Mouse (Mus musculus) cerebellum, postnatal 4 days (tissue): ENCODE measurements around the gene Rcan3.

Experiments used
- DNase-seq, 2 experiments: peaks; one replicate each; pipeline ENCODE4 v3.0.0; 2022; ENCODE audit warnings: low spot score in 2 of 2, mixed read lengths in 1 of 2

Rcan3 gene

DNA sequence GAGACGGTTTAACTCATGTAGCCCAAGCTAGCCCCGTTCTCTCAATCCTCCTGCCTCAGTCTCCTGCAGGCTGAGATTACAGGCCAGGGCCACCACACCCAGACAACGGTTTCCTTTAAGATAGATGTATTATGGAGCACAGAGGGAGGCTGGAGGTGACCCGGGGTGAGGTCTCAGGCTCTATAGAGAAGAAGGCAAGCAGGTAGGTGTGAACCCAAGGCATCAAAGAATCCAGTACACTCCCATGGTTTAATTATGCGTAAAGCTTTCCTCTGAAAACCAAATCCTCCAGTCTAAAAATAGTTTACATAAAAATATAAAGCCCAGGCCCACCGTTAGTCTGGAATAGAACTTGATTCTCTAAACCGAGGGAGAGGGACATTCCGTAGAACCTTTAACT is 20.2 kb downstream of the Rcan3 start:
- no peak for DNase-seq

DNA sequence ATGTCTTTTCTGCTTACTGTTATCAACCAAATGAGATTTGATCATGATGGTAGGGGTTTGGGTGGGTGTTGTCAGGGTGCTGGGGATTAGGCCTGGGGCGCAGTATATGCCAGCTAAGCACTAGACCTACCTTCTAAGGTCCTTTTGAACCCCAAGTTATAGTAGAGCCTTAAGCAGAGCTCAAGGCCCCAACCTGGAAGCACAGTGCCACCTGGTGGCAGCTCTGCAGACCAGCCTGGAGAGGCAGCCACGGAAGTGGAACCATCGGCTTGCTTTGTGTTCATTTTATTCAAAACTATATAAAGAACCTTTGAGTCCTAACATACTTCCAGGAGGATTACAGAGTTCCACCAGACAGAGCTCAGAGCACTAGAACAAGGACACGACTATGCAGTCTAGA is 22.0 kb downstream of the Rcan3 start:
- peak in 1 of 2 experiments; percentile 46 for DNase-seq

DNA sequence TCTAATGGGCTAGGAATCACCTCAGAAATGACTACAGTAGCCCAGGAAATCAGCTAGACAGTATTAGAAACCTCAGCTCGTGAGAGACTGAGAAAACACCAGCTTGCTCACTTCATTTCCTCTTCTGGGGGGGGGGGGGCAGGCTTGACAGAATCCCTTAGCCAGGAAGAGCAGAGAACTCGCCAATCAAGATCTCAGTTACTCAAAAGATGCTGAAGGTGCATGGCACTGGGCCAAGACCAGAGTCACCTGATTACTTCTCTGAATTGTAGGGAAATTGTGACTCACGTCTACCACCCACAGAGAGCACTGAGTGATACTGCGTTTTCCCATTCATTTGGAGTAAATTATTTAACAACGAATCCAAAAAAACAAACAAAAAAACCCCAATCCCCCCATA is 27.5 kb downstream of the Rcan3 start:
- DNase-seq, result no peak

DNA sequence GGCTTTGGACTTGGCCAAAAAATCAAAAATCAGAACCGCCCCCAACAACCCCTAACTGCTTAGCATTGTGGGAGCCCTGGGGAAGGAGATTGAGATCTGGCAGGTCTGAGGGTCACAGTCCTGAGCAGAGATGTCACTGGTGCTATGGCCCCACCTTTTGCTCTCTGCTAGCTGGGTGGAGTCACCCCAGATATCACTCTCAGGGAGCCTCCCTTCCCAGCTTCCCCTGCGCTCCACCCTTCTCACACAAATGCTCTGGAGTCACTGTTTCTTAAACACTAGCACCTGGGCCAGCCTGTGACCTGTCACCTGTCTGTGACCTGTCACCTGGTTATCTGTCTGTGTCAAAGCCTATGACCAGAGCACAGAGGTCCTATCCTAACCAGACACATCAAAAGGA is 28.7 kb downstream of the Rcan3 start:
- DNase-seq, result no peak

DNA sequence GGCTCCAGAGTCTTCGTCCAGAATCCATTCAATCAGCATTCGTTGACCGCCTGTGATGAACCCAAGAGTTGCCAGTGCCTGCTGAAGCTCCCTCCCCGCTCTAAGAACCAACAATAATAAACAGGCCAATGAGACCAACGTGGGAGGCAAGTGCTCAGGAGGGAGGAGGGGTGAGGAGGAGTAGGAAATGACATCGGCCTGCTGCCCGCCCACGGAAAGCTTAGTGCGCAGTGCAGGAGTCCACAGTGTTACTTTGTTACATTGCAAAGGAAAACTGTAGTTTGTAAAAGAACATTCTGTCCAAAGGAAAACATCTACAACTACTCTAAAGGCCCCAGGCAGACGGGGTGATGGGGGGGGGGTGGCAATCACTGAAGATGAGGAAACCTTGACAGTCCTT is 29.6 kb downstream of the Rcan3 start:
- no peak for DNase-seq

DNA sequence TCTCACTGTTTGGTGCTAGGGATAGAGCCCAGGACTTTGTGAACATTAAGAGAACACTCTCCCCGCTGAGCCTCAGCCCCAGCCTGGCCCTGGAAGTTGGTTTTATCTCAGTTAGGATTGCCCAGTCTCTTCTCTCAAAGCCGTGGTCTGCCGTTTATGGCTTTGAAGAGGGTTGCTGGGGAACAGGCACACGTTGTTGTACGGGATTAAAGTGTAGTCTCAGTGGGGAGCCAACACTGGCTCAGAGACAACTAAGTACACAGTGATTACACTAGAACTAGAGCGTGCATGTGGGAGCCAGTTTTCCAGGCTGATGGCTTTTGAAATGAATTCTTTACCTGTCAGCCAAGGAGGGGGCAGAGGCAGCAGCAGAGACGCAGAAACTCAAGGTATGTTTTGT is 31.8 kb downstream of the Rcan3 start:
- DNase-seq, result no peak

DNA sequence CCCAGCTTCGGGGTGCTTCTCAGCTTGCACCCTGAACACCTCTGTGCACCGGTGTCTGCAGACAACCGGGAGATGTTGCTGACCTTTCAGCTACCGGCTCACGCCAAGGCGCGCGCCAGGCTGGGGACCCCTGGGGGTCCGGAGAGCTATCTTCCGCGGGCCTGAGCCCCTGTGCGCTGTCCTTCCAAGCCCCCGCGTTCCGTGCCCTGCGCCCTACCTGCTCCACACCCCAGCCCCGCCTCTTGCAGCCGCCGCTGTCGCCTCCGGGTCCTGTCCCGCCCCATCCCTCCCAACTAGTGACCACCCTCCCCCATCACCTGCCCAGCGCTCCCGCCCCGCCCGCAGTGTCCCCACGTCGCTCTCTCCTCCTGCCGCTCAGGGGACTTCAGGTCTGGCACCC is 35.7 kb downstream of the Rcan3 start, which contains the start of gene Ncmap:
TSS of gene Ncmap (minus strand) at position 237 of the 400 bp plus-strand sequence.
- no peak for DNase-seq

DNA sequence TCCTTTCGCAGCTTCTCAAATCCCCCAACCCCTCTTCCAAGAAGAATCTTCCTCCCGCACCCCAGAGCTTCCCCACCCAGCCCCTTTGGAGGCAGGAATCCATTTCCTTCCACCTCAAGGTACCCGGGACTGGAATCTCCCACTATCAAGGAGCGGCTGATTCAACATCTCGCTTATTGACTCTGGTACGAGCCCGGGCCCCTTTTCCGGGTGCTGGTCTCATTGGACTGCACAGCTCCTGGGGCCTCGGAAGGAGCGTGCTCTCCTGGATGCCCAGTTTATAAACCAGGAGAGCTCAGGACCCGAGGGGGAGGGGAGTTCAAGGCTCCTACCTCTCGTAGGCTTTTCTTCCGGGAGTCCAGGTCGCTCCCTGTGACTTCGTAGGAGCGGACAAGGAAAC is 36.1 kb downstream of the Rcan3 start:
- no peak for DNase-seq

DNA sequence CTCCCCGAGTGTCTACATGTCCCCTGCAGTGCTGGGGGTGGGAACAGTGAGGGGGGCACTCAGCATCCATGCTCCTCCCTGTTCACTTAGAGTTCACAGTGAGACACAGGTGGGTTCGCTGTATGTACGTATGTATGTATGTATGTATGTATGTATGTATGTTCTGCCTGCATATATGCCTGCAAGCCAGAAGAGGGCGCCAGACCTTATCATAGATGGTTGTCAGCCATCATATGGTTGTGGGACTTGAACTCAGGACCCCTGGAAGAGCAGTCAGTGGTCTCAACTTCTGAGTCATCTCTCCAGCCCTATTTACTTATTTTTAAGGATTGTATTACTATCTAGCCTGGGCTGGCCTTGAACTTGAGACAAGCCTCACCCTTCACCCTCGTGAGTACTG is 37.4 kb downstream of the Rcan3 start:
- no peak for DNase-seq

DNA sequence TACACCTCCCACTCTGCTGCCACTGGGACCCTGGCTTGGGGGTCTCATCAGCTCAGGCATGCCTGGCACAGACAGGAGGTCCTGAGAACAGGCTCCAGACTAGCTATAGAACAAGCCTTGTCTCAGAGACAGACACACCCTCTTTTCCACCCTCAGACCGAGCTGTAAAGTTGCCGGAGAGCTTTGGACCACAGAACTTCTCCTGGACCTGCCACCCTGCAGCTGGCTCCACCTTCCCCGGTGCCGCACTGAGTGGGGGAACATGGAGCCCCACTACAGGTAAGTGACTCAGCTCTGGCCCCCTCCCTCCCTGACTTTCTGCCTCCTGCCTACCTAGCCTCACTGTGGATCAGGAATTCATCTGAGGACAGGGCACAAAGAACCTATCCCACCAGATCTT is 38.3 kb downstream of the Rcan3 start:
- DNase-seq, result no peak

DNA sequence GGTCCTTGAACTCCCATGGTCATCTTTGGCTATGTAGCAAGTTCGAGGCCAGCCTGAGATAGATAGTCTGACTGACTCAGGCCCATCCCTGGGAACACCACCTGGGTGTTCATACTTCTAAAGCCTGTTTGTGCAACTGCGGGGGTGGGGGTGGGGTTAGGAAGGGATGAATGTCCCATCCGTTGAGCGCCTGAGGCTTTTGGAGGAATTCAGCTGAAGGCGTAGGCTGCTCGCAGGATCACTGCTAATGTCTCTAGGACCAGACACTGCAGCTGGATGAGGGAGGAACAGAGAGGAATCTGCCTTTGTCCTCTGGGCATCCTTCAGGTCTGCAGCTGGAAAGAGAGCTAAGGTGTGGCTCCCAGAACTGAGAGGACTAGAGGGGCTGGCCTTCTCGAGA is 39.0 kb downstream of the Rcan3 start:
- DNase-seq, result no peak

DNA sequence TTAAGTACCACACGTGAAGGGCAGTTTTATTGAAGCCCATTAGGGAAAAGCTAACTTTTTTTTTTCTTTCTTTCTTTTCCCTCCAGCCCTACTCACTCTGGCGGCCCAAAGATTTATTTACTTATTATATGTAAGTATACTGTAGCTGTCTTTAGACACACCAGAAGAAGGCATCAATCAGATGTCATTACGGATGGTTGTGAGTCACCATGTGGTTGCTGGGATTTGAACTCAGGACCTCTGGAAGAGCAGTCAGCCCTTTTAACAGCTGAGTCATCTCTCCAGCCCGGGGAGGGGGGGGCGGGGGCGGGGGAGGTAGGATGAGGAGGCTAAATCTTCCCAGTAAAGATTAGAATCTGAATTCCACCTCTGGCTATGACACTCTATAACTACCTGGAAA is 40.3 kb downstream of the Rcan3 start:
- DNase-seq, result no peak

DNA sequence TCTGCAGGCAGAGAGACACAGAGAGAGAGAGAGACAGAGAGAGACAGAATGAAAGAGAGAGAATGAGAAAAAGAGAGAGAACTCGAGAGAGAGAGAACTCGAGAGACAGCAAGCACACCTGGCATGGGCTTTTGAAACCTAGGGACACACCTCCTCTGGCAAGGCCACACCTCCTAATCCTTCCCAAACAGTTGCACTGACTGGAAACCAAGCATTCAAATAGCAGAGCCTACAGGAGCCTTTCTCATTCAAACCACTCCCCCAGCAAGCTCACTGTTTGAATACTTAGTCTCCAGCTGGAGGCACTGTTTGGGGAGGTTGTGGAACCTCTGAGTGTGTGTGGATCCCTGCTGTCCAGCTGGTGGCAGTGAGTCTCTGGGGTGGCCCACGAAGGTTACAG is 40.9 kb downstream of the Rcan3 start:
- no peak for DNase-seq

DNA sequence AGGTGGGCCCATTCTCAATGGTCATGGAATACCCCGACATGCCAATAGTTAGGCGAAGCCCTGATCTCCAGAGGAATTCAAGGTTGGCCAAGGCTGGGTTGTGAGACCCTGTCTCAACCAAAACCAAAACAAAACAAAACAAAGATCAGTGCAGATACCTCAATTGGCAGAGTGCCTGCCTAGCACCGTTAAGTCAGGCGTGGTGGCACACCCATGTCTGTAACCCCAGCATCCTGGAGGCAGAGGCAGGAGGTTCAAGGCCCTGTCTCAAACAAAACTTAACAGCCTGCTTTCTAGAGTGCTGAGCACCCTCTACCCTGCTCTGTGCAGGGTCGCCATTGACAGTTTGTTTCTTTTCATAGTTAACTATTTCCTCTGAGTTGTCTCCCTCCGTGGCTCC is 42.6 kb downstream of the Rcan3 start:
- no peak for DNase-seq

DNA sequence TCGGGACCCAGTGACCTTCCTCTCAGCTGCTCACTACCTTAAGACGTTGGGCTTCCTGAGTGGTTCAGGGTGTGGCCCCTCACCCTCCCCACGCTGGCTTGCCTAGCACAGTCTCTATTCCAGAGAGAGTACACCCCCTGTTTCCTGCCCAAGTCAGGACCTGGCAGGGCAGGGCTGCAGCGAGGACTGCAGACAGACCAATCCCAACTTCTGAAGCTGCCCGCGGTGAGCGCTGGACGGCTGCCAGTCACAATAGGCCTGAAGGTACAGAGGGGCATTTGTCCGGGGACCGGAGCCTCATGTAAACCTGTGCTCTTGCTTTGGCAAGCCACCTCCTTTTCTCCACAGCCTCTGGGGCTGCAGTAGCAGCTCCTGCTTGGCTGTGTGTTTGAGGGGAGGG is 48.0 kb downstream of the Rcan3 start:
- DNase-seq, result no peak

DNA sequence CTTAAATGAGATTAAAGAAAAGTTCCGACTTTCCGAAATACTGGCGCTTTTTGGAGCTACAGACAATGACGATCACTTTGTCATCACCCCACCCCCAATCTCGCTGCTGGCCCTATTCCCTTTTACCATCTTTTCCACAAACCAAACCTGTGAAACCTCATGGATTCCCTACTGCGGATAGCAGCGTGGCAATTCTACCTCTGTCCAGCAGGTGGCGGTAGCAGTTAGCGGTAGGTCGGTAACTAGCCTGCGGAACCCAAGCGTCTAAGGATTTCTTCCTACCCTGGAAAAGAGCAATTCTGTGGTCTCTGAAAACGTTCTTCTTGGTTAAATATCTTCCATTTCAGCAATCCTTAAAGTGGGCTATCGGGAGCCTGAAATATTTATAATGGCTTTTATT is 51.3 kb downstream of the Rcan3 start:
- peak; percentile 51 to 78 for DNase-seq

DNA sequence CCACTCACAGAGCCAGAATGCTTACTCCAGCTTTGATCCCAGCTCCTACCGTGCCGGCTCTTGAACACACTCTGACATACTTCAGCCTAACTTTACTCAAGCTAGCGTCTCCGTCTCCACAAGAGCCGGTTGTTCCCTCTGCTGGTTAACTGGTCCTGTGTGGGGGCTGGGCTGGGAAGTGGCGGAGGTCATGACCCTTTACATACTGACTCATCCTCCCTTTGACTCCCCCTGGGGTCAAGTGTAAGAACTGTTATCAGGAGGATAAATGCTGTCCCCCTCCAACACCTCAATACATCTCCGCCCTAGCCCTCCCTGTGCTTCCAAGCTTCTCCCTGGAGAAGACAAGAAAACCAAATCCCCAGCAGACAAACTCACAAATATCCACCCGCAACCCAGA is 52.3 kb downstream of the Rcan3 start:
- DNase-seq, result no peak

DNA sequence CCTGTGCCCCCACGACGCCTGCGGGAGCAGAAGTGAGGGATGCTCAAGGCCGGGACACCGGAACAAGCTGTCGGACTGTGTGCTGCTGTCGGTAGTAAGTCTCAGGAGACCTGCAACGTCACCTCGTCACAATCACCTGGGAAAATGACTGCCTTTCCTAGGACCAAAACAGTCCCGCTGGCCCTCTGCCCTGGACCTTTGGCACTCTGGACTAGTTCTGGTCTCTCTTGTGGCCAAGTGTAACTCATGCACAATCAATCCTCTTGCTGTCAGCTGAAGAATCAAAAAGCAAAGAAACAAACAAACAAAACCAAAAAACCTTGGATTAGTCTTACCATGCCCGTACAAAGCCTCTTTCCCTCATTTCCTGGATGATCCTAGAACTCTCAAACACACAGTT is 56.4 kb downstream of the Rcan3 start:
- no peak for DNase-seq

DNA sequence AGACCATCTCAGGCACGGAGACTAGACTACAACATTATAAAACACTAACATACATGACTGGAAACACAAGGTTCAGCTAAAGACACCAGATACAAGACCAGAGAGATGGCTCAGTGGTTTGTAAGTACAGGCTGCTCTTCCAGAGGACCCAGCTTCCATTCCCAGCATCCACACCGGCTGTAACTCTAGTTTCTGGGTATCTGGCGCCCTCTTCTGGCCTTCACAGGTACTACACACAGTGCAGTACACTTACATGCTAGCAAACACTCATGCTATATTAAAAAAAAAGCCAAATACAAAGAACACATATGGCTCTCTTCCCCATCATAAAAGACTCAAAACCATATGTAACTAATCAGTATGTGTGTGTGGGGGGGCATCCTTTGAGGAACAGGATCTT is 58.2 kb downstream of the Rcan3 start:
- DNase-seq, result no peak

DNA sequence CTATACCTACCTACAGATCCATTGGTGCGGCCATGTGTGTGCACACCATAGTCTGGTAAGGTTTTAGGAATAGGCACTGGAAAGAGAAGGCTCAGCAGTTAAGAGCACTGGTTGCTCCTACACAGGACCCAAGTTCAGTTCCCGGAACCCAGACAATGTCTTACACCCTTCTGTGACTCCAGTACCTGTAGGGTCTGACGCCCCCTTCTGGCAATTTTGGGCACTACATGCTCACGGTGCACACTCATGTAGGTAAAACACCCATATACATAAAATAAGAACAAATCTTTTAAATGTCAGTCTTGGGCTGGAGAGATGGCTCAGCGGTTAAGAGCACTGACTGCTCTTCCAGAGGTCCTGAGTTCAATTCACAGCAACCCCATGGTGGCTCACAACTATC is 60.4 kb downstream of the Rcan3 start:
- no peak for DNase-seq

DNA sequence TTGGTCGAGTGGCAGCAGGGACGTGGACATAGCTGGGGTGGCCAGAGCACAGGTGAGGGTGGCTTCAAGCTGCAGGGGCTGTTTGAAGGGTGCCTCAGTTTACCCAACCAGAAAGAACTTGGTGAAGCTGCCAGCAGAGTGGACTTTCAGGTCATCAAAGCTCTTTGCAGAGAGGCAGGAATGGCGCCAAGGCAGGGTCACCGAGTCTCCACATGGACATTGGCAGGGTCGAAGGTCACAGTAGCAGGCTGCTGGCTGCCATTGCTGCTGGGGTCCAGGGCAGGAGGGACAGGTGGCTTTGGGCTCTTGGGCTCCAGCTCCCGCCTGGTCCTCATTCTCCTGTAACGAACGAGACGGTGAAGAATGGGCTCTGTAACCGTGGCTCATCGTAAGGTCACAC is 63.3 kb downstream of the Rcan3 start:
- no peak for DNase-seq

DNA sequence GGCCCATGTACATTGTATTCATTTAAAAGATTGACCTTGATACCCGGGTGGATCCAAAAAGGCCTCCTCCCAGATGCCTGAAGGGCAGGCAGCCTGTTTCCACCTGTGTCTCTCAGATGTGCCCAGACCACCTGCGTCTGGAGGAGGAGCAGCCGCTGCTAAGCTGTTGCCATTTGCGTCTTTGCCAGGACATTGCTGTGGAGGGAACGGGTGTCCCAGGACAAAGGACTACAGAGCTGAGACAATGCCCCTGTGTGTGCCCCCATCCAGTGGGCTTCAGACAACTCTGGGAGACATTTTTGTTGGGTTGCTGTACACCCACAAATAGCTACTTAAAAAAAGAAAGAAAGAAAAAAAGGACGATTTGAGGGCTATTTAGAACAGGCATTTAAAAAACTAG is 70.8 kb downstream of the Rcan3 start:
- no peak for DNase-seq
